Mouse (Mus musculus) intestine, postnatal 0 days (tissue): Measurements from ENCODE around the gene Hmgcs1. TPM values are rescaled to one million over a fixed set of nuclear protein-coding genes. Genes with fewer than 3 reads are reported as not detected.

Experiments
- ATAC-seq: fragments of 200-750 bp; cut with Nextera tagmentation; 2 replicates; pipeline ENCODE4 v1.8.0; 2017; ENCODE audit warnings: mild to moderate bottlenecking, moderate TSS enrichment, moderate library complexity
- H3K27ac ChIP-seq: fragments of 300-500 bp; sonication (generic); 2 replicates; pipeline ENCODE4 v1.5.1; 2014; ENCODE audit warnings: mild to moderate bottlenecking, low read depth, low read length, moderate library complexity
- H3K27me3 ChIP-seq: fragments of 300-500 bp; sonication (generic); replicated peaks from 2 replicates; pipeline ENCODE4 v1.6.1; 2014; ENCODE audit warnings: low read length, mixed read lengths; ENCODE audit not compliant: control insufficient read depth, insufficient read depth
- H3K36me3 ChIP-seq: fragments of 300-500 bp; sonication (generic); 2 replicates; pipeline ENCODE4 v1.6.1; 2014; ENCODE audit warnings: mild to moderate bottlenecking, moderate library complexity; ENCODE audit not compliant: control insufficient read depth, insufficient read depth
- H3K4me1 ChIP-seq: fragments of 300-500 bp; sonication (generic); replicated peaks from 2 replicates; pipeline ENCODE4 v1.6.1; 2014; ENCODE audit warnings: antibody characterized with exemption, low read length, mixed read lengths; ENCODE audit not compliant: control insufficient read depth, insufficient read depth
- H3K4me2 ChIP-seq: fragments of 300-500 bp; sonication (generic); replicated peaks from 2 replicates; pipeline ENCODE4 v1.6.1; 2014; ENCODE audit warnings: low read depth, mild to moderate bottlenecking, moderate library complexity
- H3K4me3 ChIP-seq: fragments of 300-500 bp; sonication (generic); 2 replicates; pipeline ENCODE4 v1.5.1; 2014; ENCODE audit warnings: low read depth, low read length
- H3K9ac ChIP-seq: fragments of 300-500 bp; sonication (generic); 2 replicates; pipeline ENCODE4 v1.6.1; 2014; ENCODE audit warnings: mild to moderate bottlenecking, low read depth, low read length
- H3K9me3 ChIP-seq: fragments of 300-500 bp; sonication (generic); 2 replicates; pipeline ENCODE4 v1.6.1; 2016; ENCODE audit warnings: mixed run types; ENCODE audit not compliant: control insufficient read depth
- CTCF ChIP-seq: sonication (generic); IDR thresholded peaks from 2 replicates; pipeline ENCODE4 v1.5.1; 2016; ENCODE audit warnings: low read depth, mild to moderate bottlenecking, control low read depth, antibody characterized with exemption, moderate library complexity
- WGBS: fragments of 180-500 bp; shearing (Covaris S2); extraction: QIAGEN DNeasy Blood & Tissue Kit; methylation state at CpG from one replicate; pipeline ENCODE4 v1.1.7; 2014; 5-methylcytosine and 5-hydroxymethylcytosine counted together
- polyA plus RNA-seq: library from polyadenylated mRNA; unstranded; fragments of >200 nt; fragmentation: Nextera tagmentation; extraction: Ambion mirVana; gene quantifications from 2 replicates; pipeline ENCODE4 v1.2.1, GENCODE M21; 2015

Hmgcs1 gene
- polyA plus RNA-seq, 1 experiment from 2014 or later = 54.5 TPM

GRCm38 (mm10) chr13:119709388-119710267 lies 19.4 kb downstream of the Hmgcs1 start:
- peaks cover 33% of the 10 kb centered on the region for H3K36me3 ChIP-seq
- ATAC-seq = no peak
- H3K27me3 ChIP-seq = no peaks in the 10 kb centered on the region
- H3K4me3 ChIP-seq = no peak overlapping the region
- no peak overlapping the region for H3K4me2 ChIP-seq
- WGBS = 77% methylated on average over 8 of the region's 8 CpGs
- no peak overlapping the region for H3K27ac ChIP-seq
- H3K9me3 ChIP-seq = no peaks in the 10 kb centered on the region
- TF ChIP-seq CTCF = no peak
- H3K9ac ChIP-seq = no peak overlapping the region
- no peaks in the 10 kb centered on the region for H3K4me1 ChIP-seq

GRCm38 (mm10) chr13:119710268-119710610 lies 20.1 kb downstream of the Hmgcs1 start:
- no peak for ATAC-seq
- no peak overlapping the region for H3K27ac ChIP-seq

GRCm38 (mm10) chr13:119712463-119712862 lies 22.3 kb downstream of the Hmgcs1 start:
- H3K36me3 ChIP-seq = peaks cover 9% of the 10 kb centered on the region; the same call in 1 of the 2 replicates
- no peaks in the 10 kb centered on the region for H3K9me3 ChIP-seq
- WGBS = 91% methylated on average over 11 of the region's 11 CpGs
- no peak for ATAC-seq
- TF ChIP-seq CTCF = no peak
- H3K4me2 ChIP-seq = no peak overlapping the region
- H3K4me3 ChIP-seq = no peak overlapping the region
- no peak overlapping the region for H3K27ac ChIP-seq
- H3K9ac ChIP-seq = no peak overlapping the region
- no peaks in the 10 kb centered on the region for H3K27me3 ChIP-seq
- H3K4me1 ChIP-seq = no peaks in the 10 kb centered on the region

More at GRCm38 (mm10) chr13:119710268-119710610, 20.1 kb downstream of the Hmgcs1 start:
- WGBS = 48% methylated on average over 10 of the region's 10 CpGs
- H3K4me1 ChIP-seq = no peaks in the 10 kb centered on the region
- TF ChIP-seq CTCF = no peak
- H3K27me3 ChIP-seq = no peaks in the 10 kb centered on the region
- H3K36me3 ChIP-seq = peaks cover 27% of the 10 kb centered on the region
- no peak overlapping the region for H3K4me3 ChIP-seq
- no peak overlapping the region for H3K4me2 ChIP-seq
- H3K9ac ChIP-seq = no peak overlapping the region
- no peaks in the 10 kb centered on the region for H3K9me3 ChIP-seq

GRCm38 (mm10) chr13:119713107-119713787 lies 23.1 kb downstream of the Hmgcs1 start:
- no peak overlapping the region for H3K27ac ChIP-seq
- no peak for ATAC-seq
- H3K27me3 ChIP-seq = no peaks in the 10 kb centered on the region
- 69% methylated on average over 8 of the region's 8 CpGs for WGBS
- H3K4me2 ChIP-seq = no peak overlapping the region
- no peaks in the 10 kb centered on the region for H3K4me1 ChIP-seq
- H3K9ac ChIP-seq = no peak overlapping the region
- no peak for TF ChIP-seq CTCF
- H3K36me3 ChIP-seq = peaks cover 9% of the 10 kb centered on the region; the same call in 1 of the 2 replicates
- no peak overlapping the region for H3K4me3 ChIP-seq
- no peaks in the 10 kb centered on the region for H3K9me3 ChIP-seq

- Histone ChIP-seq H3K9me3 (no peaks in the 10 kb centered on the region), H3K27ac (no peak overlapping the region), H3K36me3 (peaks cover 9% of the 10 kb centered on the region; the same call in 1 of the 2 replicates), H3K4me1 (no peaks in the 10 kb centered on the region), H3K9ac (no peak overlapping the region), H3K27me3 (no peaks in the 10 kb centered on the region), H3K4me3 (no peak overlapping the region), H3K4me2 (no peak overlapping the region)
- ATAC-seq = no peak
- WGBS = 74% methylated on average over 9 of the region's 9 CpGs
- TF ChIP-seq CTCF = no peak
Measured at GRCm38 (mm10) chr13:119713821-119714220, 23.6 kb downstream of the Hmgcs1 start.

GRCm38 (mm10) chr13:119716105-119716504 lies 25.9 kb downstream of the Hmgcs1 start:
- Histone ChIP-seq H3K36me3 (no peaks in the 10 kb centered on the region), H3K9me3 (no peaks in the 10 kb centered on the region), H3K4me1 (no peaks in the 10 kb centered on the region), H3K27me3 (no peaks in the 10 kb centered on the region), H3K4me2 (no peak overlapping the region), H3K9ac (no peak overlapping the region), H3K4me3 (no peak overlapping the region), H3K27ac (no peak overlapping the region)
- WGBS = 87% methylated on average over 2 of the region's 2 CpGs
- no peak for TF ChIP-seq CTCF
- no peak for ATAC-seq
